Mouse (Mus musculus) left cerebral cortex, adult 9 months (tissue): ENCODE data around the gene Snx4.

Experiments used
- DNase-seq, 2 experiments: peaks; one replicate each; pipeline ENCODE4 v3.0.0; 2022; ENCODE audit warnings: low spot score in 2 of 2

Gene Snx4

DNA sequence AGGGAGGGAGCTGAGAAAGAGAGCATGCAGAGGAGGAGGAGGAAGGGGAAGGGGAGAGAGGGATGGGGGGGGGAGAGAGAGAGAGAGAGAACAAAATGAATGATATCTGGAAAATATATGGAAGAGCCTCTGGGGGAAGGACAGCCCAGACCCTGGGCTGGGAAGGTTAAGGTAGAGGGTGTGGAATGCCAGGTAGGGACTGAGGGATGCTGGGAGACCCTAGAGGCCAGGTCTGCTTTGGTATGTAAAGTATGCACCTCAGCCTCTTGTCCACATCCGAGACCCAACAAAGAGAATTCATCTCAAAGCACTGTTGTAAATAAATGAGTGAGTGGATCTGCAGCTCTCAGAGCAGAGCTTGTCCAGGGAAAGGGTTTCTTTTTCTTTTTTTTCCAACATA lies 91.1 kb downstream of the Snx4 start:
- no peak for DNase-seq

GRCm38 (mm10) chr16:33343106-33343505 lies 91.9 kb downstream of the Snx4 start:
- DNase-seq, result no peak

- DNase-seq, result no peak
Observed at GRCm38 (mm10) chr16:33343601-33344000, 92.4 kb downstream of the Snx4 start.

- peak; percentile 61 to 85 for DNase-seq
Observed at GRCm38 (mm10) chr16:33344379-33344778, 93.1 kb downstream of the Snx4 start.

GRCm38 (mm10) chr16:33344875-33345274 lies 93.6 kb downstream of the Snx4 start:
- peak in 1 of 2 experiments; percentile 25 for DNase-seq

GRCm38 (mm10) chr16:33346376-33346775 lies 95.1 kb downstream of the Snx4 start:
- DNase-seq, result no peak

DNA sequence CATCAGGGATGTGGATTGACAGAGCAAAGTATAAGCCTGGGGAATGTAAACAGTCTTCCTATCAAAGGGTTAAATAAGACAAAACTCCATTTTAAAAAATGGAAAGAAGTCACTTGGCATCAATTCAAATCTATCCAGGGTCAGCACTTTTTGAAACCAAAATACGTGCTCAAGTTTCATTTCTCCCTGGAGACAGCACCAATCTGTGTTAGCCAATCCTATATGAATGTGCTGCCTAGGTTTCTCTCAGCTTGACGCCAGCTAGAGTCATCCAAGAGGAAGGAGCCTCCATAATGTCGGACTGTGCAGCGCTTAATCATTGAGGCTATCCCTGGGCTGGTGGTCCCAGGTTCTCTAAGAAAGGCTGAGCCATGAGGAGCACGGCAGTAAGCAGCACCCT lies 95.9 kb downstream of the Snx4 start:
- DNase-seq, result no peak
